Mouse (Mus musculus) heart, adult 2 months (tissue): ENCODE results near the gene Ano2.

Source experiments
- CTCF ChIP-seq: fragments of 200-600 bp; IDR thresholded peaks from 2 replicates; pipeline ENCODE4 v1.8.1; 2022; ENCODE audit warnings: antibody characterized with exemption, mild to moderate bottlenecking, moderate library complexity
- EP300 ChIP-seq: fragments of 200-500 bp; IDR thresholded peaks from 2 replicates; pipeline ENCODE4 v1.6.1; 2011; ENCODE audit warnings: low read depth, low read length, control low read depth; ENCODE audit not compliant: insufficient read depth

DNA sequence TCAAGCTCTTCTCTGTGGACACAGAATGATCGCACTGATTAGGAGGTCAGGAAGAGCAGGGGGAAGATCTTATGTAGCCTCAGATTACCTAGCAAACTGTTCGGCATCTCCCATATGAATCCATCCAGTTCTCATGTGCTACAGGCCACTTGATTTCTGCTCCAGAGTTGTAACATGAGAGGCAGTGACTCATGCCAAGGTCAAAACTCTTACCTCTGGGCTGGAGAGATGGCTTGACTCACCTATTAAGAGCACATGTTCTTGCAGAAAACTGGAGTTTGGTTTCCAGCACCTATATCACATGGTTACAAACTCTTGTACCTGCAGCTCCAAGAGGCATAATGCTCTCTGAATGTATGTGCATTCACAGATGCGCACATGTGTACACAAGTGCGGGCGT is 289.4 kb downstream of the Ano2 start:
- TF ChIP-seq CTCF (no peak), EP300 (no peak)
